Mouse (Mus musculus) testis, adult 2 months (tissue): ENCODE measurements around the gene Gm3250. TPM values are rescaled to one million over a fixed set of nuclear protein-coding genes. Genes with fewer than 3 reads are reported as not detected.

ENCODE experiments used
- H3K27ac ChIP-seq: fragments of 200-500 bp; 2 replicates; pipeline ENCODE4 v1.5.1; 2012; ENCODE audit warnings: low read depth, low read length; ENCODE audit not compliant: control insufficient read depth, insufficient read depth
- H3K27me3 ChIP-seq: fragments of 200-500 bp; 2 replicates; pipeline ENCODE4 v1.6.1; 2012; ENCODE audit warnings: mild to moderate bottlenecking, low read length, moderate library complexity; ENCODE audit not compliant: control insufficient read depth, insufficient read depth
- H3K36me3 ChIP-seq: fragments of 200-500 bp; 2 replicates; pipeline ENCODE4 v1.6.1; 2012; ENCODE audit warnings: mild to moderate bottlenecking, low read length; ENCODE audit not compliant: control insufficient read depth, insufficient read depth
- H3K4me1 ChIP-seq: fragments of 200-500 bp; 2 replicates; pipeline ENCODE4 v1.6.1; 2012; ENCODE audit warnings: low read length; ENCODE audit not compliant: control insufficient read depth, insufficient read depth
- H3K4me3 ChIP-seq: fragments of 200-500 bp; 2 replicates; pipeline ENCODE4 v1.5.1; 2012; ENCODE audit warnings: low read depth, mild to moderate bottlenecking, low read length, moderate library complexity, mixed read lengths; ENCODE audit not compliant: control insufficient read depth
- CTCF ChIP-seq: fragments of 200-500 bp; IDR thresholded peaks from 2 replicates; pipeline ENCODE4 v1.5.1; 2012; ENCODE audit warnings: low read depth, mild to moderate bottlenecking, inconsistent platforms, low read length, moderate library complexity; ENCODE audit not compliant: control insufficient read depth, insufficient read depth, insufficient replicate concordance
- POLR2A ChIP-seq: fragments of 200-500 bp; IDR thresholded peaks from 2 replicates; pipeline ENCODE4 v1.6.1; 2012; ENCODE audit warnings: low read depth, mild to moderate bottlenecking, inconsistent platforms, low read length, moderate library complexity; ENCODE audit not compliant: control insufficient read depth
- polyA plus RNA-seq: library from polyadenylated mRNA; depleted of rRNA; stranded (reverse); fragments of >200 nt; gene quantifications from 2 replicates; pipeline ENCODE4 v1.2.3, GENCODE M21; 2012; rRNA removed

The Gm3250 gene
- polyA plus RNA-seq, 1 experiment: not detected

DNA sequence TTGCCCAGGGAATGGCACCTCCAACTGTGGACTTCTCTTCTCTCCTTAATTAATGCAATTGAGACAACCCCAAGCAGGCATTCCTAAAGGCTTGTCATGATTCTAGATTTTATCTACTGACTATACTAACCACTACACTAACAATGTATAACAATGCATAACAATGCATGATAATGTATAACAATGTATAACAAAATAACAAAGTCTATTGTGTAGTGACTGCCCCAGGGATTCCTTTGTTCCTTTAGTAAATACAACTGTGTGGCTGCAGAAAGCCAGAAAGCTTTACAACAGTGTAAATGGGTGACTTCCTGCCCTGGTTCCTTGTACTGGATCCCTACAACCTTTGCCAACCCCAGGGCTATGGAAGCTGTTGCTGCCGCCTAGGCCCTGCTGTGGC, 46.4 kb downstream of the Gm3250 start:
- Histone ChIP-seq H3K36me3 (no peaks in the 10 kb centered on the region), H3K4me1 (no peaks in the 10 kb centered on the region), H3K27ac (no peak overlapping the region), H3K27me3 (no peaks in the 10 kb centered on the region), H3K4me3 (no peak overlapping the region)
- TF ChIP-seq CTCF: no peak
- no peak for TF ChIP-seq POLR2A

Other genes with a start within 250 kb of the Gm3250 start
- gene Pttg1ip, start 200.8 kb downstream of the Gm3250 start, polyA plus RNA-seq: 127 and 131 TPM in 2 replicates
- gene Sumo3, start 176.4 kb downstream of the Gm3250 start, polyA plus RNA-seq: 83.1 and 88.6 TPM in 2 replicates
- 0.72 TPM in 1 of 2 replicates, not detected in the other for gene Gm49325, start 176.3 kb downstream of the Gm3250 start, polyA plus RNA-seq
- 66.1 and 70.3 TPM in 2 replicates for gene Ube2g2, start 160.3 kb downstream of the Gm3250 start, polyA plus RNA-seq
- gene Tspear, start 96.0 kb downstream of the Gm3250 start, polyA plus RNA-seq: 0.07 and 0.73 TPM in 2 replicates
- not detected in 2 replicates for gene Gm19402, start 91.8 kb downstream of the Gm3250 start, polyA plus RNA-seq
- gene Gm9508, start 85.3 kb downstream of the Gm3250 start, polyA plus RNA-seq: not detected in 2 replicates
- gene Gm10272, start 75.9 kb downstream of the Gm3250 start, polyA plus RNA-seq: not detected in 2 replicates
- not detected in 2 replicates for gene Gm10024, start 71.1 kb downstream of the Gm3250 start, polyA plus RNA-seq
- not detected in 2 replicates for gene Gm10142, start 66.7 kb downstream of the Gm3250 start, polyA plus RNA-seq
- not detected in 2 replicates for gene Krtap12-1, start 61.9 kb downstream of the Gm3250 start, polyA plus RNA-seq
- gene Gm10100, start 56.1 kb downstream of the Gm3250 start, polyA plus RNA-seq: not detected in 2 replicates
- not detected in 2 replicates for gene Gm18596, start 39.9 kb downstream of the Gm3250 start, polyA plus RNA-seq
- gene Gm9736, start 31.2 kb downstream of the Gm3250 start, polyA plus RNA-seq: not detected in 2 replicates
- not detected in 2 replicates for gene Gm3233, start 22.9 kb downstream of the Gm3250 start, polyA plus RNA-seq
- gene Gm3238, start 11.2 kb downstream of the Gm3250 start, polyA plus RNA-seq: not detected in 2 replicates
- gene Gm7138, start 5.6 kb downstream of the Gm3250 start, polyA plus RNA-seq: not detected in 2 replicates
- not detected in 2 replicates for gene Gm7137, start 5.7 kb upstream of the Gm3250 start, polyA plus RNA-seq
- not detected in 2 replicates for gene Gm9639, start 12.5 kb upstream of the Gm3250 start, polyA plus RNA-seq
- gene Gm19668, start 16.6 kb upstream of the Gm3250 start, polyA plus RNA-seq: not detected in 2 replicates
- not detected in 2 replicates for gene Gm9507, start 29.3 kb upstream of the Gm3250 start, polyA plus RNA-seq
- not detected in 2 replicates for gene Gm2696, start 32.1 kb upstream of the Gm3250 start, polyA plus RNA-seq
- 1.2 and 1.4 TPM in 2 replicates for gene Krtap10-4, start 44.6 kb upstream of the Gm3250 start, polyA plus RNA-seq
- gene Krtap10-10, start 53.4 kb upstream of the Gm3250 start, polyA plus RNA-seq: not detected in 2 replicates
- not detected in 2 replicates for gene Gm36176, start 64.3 kb upstream of the Gm3250 start, polyA plus RNA-seq
- not detected in 2 replicates for gene Gm10318, start 70.3 kb upstream of the Gm3250 start, polyA plus RNA-seq
- not detected in 2 replicates for gene Gm3285, start 79.4 kb upstream of the Gm3250 start, polyA plus RNA-seq
- gene Lrrc3, start 120.0 kb upstream of the Gm3250 start, polyA plus RNA-seq: 0.57 and 1.1 TPM in 2 replicates
- gene Trpm2, start 188.0 kb upstream of the Gm3250 start, polyA plus RNA-seq: 0.17 and 0.30 TPM in 2 replicates
- 61.7 and 72.6 TPM in 2 replicates for gene 1810043G02Rik, start 196.0 kb upstream of the Gm3250 start, polyA plus RNA-seq
- 16.3 and 18.3 TPM in 2 replicates for gene Pfkl, start 227.5 kb upstream of the Gm3250 start, polyA plus RNA-seq